Mouse (Mus musculus) lung, adult 2 months (tissue): ENCODE data around the gene Atg16l1.

Experiments
- CTCF ChIP-seq: fragments of 200-500 bp; IDR thresholded peaks from 2 replicates; pipeline ENCODE4 v1.5.1; 2011; ENCODE audit warnings: mild to moderate bottlenecking, low read length, control low read depth; ENCODE audit not compliant: insufficient read depth
- POLR2A ChIP-seq: fragments of 200-500 bp; IDR thresholded peaks from 2 replicates; pipeline ENCODE4 v1.6.1; 2011; ENCODE audit warnings: low read depth, mild to moderate bottlenecking, control low read depth, low read length, borderline replicate concordance; ENCODE audit errors: extremely low read depth

DNA sequence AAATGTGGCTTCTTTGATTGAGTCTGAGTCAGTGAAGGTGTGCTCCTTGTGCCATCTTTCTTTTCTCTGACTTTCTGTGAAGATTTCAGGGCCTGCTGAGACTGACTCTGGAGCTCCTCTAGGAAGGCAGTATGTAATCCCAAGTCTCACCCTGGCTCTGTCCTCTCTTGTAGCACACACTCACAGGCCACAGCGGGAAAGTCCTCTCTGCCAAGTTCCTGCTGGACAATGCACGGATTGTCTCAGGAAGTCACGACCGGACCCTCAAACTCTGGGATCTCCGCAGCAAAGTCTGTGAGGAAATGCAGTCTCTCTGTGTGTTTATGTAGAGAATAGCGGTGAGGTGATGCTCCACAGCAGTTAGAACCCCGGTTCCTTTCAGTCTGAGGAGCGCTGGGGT, 30.0 kb downstream of the Atg16l1 start:
- TF ChIP-seq POLR2A (no peak), CTCF (no peak)
